Mouse (Mus musculus) liver, postnatal 0 days (tissue): ENCODE data around the gene Dgkg.

ENCODE experiments used
- CTCF ChIP-seq: sonication (generic); IDR thresholded peaks from 2 replicates; pipeline ENCODE4 v1.5.1; 2016; ENCODE audit warnings: antibody characterized with exemption, low read depth
- EP300 ChIP-seq: IDR thresholded peaks from 2 replicates; pipeline ENCODE4 v1.6.1; 2016; ENCODE audit warnings: antibody characterized with exemption, low read depth, mild to moderate bottlenecking

DNA sequence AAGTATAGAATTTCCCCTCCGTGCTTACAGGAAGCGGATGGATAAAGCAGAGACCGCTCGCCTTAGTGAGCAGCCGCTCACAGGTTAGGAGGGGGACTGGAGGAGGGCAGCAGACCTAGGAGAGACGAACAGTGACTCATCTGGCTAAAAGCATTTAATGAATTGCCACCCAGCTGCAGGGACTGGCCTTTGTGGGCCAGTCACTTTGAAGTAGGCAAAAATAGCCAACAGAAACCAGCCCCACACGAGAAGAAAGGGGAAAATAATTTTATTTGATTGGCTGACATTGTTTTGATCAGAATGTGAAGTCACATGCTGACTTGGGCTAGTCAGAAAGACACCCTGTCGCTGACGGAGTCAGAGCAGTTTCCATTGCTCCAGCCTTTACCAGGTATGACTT is 15.4 kb downstream of the Dgkg start:
- TF ChIP-seq CTCF (no peak), EP300 (no peak)
